Mouse (Mus musculus): ENCODE results near the gene Tmem170b. TPM values are rescaled to one million over a fixed set of nuclear protein-coding genes. Genes with fewer than 3 reads are reported as not detected.

The Tmem170b gene
- polyA plus RNA-seq, 1 experiment from 2014 or later: 11.5 TPM

GRCm38 (mm10) chr13:41620132-41620531 lies 14.4 kb downstream of the Tmem170b start:
- no peak for ATAC-seq (replicated peaks; ENCODE audit: insufficient number of reproducible peaks, low FRiP score, low TSS enrichment, low read depth)
- H3K9me3 ChIP-seq (replicated peaks; ENCODE audit: control insufficient read depth, low read length): no peaks in the 10 kb centered on the region
- 65% methylated on average over 4 of the region's 4 CpGs for WGBS

GRCm38 (mm10) chr13:41624123-41624522 lies 18.4 kb downstream of the Tmem170b start:
- no peak for DNase-seq (ENCODE audit: low spot score)
- Histone ChIP-seq H3K4me1 (ENCODE audit: control insufficient read depth, insufficient read depth, low read length) (no peaks in the 10 kb centered on the region), H3K27me3 (ENCODE audit: control insufficient read depth, insufficient read depth, low read length) (no peaks in the 10 kb centered on the region), H3K27ac (replicated peaks; ENCODE audit: low read depth, low read length) (no peak overlapping the region), H3K9me3 (replicated peaks; ENCODE audit: control insufficient read depth, low read length) (no peaks in the 10 kb centered on the region), H3K4me3 (ENCODE audit: low read depth, low read length) (no peak overlapping the region), H3K36me3 (replicated peaks; ENCODE audit: control insufficient read depth, insufficient read depth, low read depth, low read length) (no peaks in the 10 kb centered on the region), H3K9ac (replicated peaks; ENCODE audit: low read length) (no peak overlapping the region), H3K4me2 (ENCODE audit: low read depth, low read length) (no peak overlapping the region)
- 82% methylated on average over 1 of the region's 1 CpGs for WGBS
- no peak for ATAC-seq (replicated peaks; ENCODE audit: insufficient number of reproducible peaks, low FRiP score, low TSS enrichment, low read depth)

More at GRCm38 (mm10) chr13:41620132-41620531, 14.4 kb downstream of the Tmem170b start:
- no peak overlapping the region for H3K27ac ChIP-seq (replicated peaks; ENCODE audit: low read depth, low read length)
- no peaks in the 10 kb centered on the region for H3K4me1 ChIP-seq (ENCODE audit: control insufficient read depth, insufficient read depth, low read length)
- no peak overlapping the region for H3K4me3 ChIP-seq (ENCODE audit: low read depth, low read length)
- H3K36me3 ChIP-seq (replicated peaks; ENCODE audit: control insufficient read depth, insufficient read depth, low read depth, low read length): no peaks in the 10 kb centered on the region
- H3K27me3 ChIP-seq (ENCODE audit: control insufficient read depth, insufficient read depth, low read length): no peaks in the 10 kb centered on the region
- DNase-seq (ENCODE audit: low spot score): no peak
- no peak overlapping the region for H3K9ac ChIP-seq (replicated peaks; ENCODE audit: low read length)
- H3K4me2 ChIP-seq (ENCODE audit: low read depth, low read length): no peak overlapping the region

- H3K9ac ChIP-seq (replicated peaks; ENCODE audit: low read length): no peak overlapping the region
- 81% methylated on average over 3 of the region's 3 CpGs for WGBS
- DNase-seq (ENCODE audit: low spot score) (no peak), ATAC-seq (replicated peaks; ENCODE audit: insufficient number of reproducible peaks, low FRiP score, low TSS enrichment, low read depth) (no peak)
- no peaks in the 10 kb centered on the region for H3K4me1 ChIP-seq (ENCODE audit: control insufficient read depth, insufficient read depth, low read length)
- no peaks in the 10 kb centered on the region for H3K27me3 ChIP-seq (ENCODE audit: control insufficient read depth, insufficient read depth, low read length)
- no peak overlapping the region for H3K27ac ChIP-seq (replicated peaks; ENCODE audit: low read depth, low read length)
- H3K4me2 ChIP-seq (ENCODE audit: low read depth, low read length): no peak overlapping the region
- no peaks in the 10 kb centered on the region for H3K36me3 ChIP-seq (replicated peaks; ENCODE audit: control insufficient read depth, insufficient read depth, low read depth, low read length)
- no peaks in the 10 kb centered on the region for H3K9me3 ChIP-seq (replicated peaks; ENCODE audit: control insufficient read depth, low read length)
- no peak overlapping the region for H3K4me3 ChIP-seq (ENCODE audit: low read depth, low read length)
Observed at GRCm38 (mm10) chr13:41625248-41625647, 19.5 kb downstream of the Tmem170b start.

- Histone ChIP-seq H3K27me3 (ENCODE audit: control insufficient read depth, insufficient read depth, low read length) (no peaks in the 10 kb centered on the region), H3K4me1 (ENCODE audit: control insufficient read depth, insufficient read depth, low read length) (no peaks in the 10 kb centered on the region), H3K27ac (replicated peaks; ENCODE audit: low read depth, low read length) (no peak overlapping the region), H3K9ac (replicated peaks; ENCODE audit: low read length) (no peak overlapping the region), H3K4me3 (ENCODE audit: low read depth, low read length) (no peak overlapping the region), H3K36me3 (replicated peaks; ENCODE audit: control insufficient read depth, insufficient read depth, low read depth, low read length) (no peaks in the 10 kb centered on the region), H3K4me2 (ENCODE audit: low read depth, low read length) (no peak overlapping the region), H3K9me3 (replicated peaks; ENCODE audit: control insufficient read depth, low read length) (no peaks in the 10 kb centered on the region)
- DNase-seq (ENCODE audit: low spot score) (no peak), ATAC-seq (replicated peaks; ENCODE audit: insufficient number of reproducible peaks, low FRiP score, low TSS enrichment, low read depth) (no peak)
- 63% methylated on average over 3 of the region's 3 CpGs for WGBS
Observed at GRCm38 (mm10) chr13:41627277-41627916, 21.7 kb downstream of the Tmem170b start.

GRCm38 (mm10) chr13:41634401-41634818 lies 28.7 kb downstream of the Tmem170b start:
- ATAC-seq (replicated peaks; ENCODE audit: insufficient number of reproducible peaks, low FRiP score, low TSS enrichment, low read depth) (no peak), DNase-seq (ENCODE audit: low spot score) (peak; percentile 79)
- no peaks in the 10 kb centered on the region for H3K9me3 ChIP-seq (replicated peaks; ENCODE audit: control insufficient read depth, low read length)
- no peak overlapping the region for H3K9ac ChIP-seq (replicated peaks; ENCODE audit: low read length)
- no peaks in the 10 kb centered on the region for H3K4me1 ChIP-seq (ENCODE audit: control insufficient read depth, insufficient read depth, low read length)
- no peak overlapping the region for H3K27ac ChIP-seq (replicated peaks; ENCODE audit: low read depth, low read length)
- no peaks in the 10 kb centered on the region for H3K27me3 ChIP-seq (ENCODE audit: control insufficient read depth, insufficient read depth, low read length)
- no peaks in the 10 kb centered on the region for H3K36me3 ChIP-seq (replicated peaks; ENCODE audit: control insufficient read depth, insufficient read depth, low read depth, low read length)
- no peak overlapping the region for H3K4me2 ChIP-seq (ENCODE audit: low read depth, low read length)
- WGBS: 23% methylated on average over 13 of the region's 13 CpGs
- H3K4me3 ChIP-seq (ENCODE audit: low read depth, low read length): no peak overlapping the region

GRCm38 (mm10) chr13:41638083-41638482 lies 32.4 kb downstream of the Tmem170b start:
- H3K36me3 ChIP-seq (replicated peaks; ENCODE audit: control insufficient read depth, insufficient read depth, low read depth, low read length): no peaks in the 10 kb centered on the region
- 92% methylated on average over 4 of the region's 4 CpGs for WGBS
- no peak overlapping the region for H3K4me2 ChIP-seq (ENCODE audit: low read depth, low read length)
- DNase-seq (ENCODE audit: low spot score) (no peak), ATAC-seq (replicated peaks; ENCODE audit: insufficient number of reproducible peaks, low FRiP score, low TSS enrichment, low read depth) (no peak)
- H3K4me1 ChIP-seq (ENCODE audit: control insufficient read depth, insufficient read depth, low read length): no peaks in the 10 kb centered on the region
- H3K4me3 ChIP-seq (ENCODE audit: low read depth, low read length): no peak overlapping the region
- H3K27me3 ChIP-seq (ENCODE audit: control insufficient read depth, insufficient read depth, low read length): no peaks in the 10 kb centered on the region
- H3K27ac ChIP-seq (replicated peaks; ENCODE audit: low read depth, low read length): no peak overlapping the region
- H3K9me3 ChIP-seq (replicated peaks; ENCODE audit: control insufficient read depth, low read length): no peaks in the 10 kb centered on the region
- H3K9ac ChIP-seq (replicated peaks; ENCODE audit: low read length): no peak overlapping the region

- Histone ChIP-seq H3K27ac (replicated peaks; ENCODE audit: low read depth, low read length) (no peak overlapping the region), H3K4me3 (ENCODE audit: low read depth, low read length) (no peak overlapping the region), H3K9ac (replicated peaks; ENCODE audit: low read length) (no peak overlapping the region), H3K36me3 (replicated peaks; ENCODE audit: control insufficient read depth, insufficient read depth, low read depth, low read length) (no peaks in the 10 kb centered on the region), H3K4me1 (ENCODE audit: control insufficient read depth, insufficient read depth, low read length) (no peaks in the 10 kb centered on the region), H3K4me2 (ENCODE audit: low read depth, low read length) (no peak overlapping the region), H3K9me3 (replicated peaks; ENCODE audit: control insufficient read depth, low read length) (no peaks in the 10 kb centered on the region), H3K27me3 (ENCODE audit: control insufficient read depth, insufficient read depth, low read length) (no peaks in the 10 kb centered on the region)
- no peak for ATAC-seq (replicated peaks; ENCODE audit: insufficient number of reproducible peaks, low FRiP score, low TSS enrichment, low read depth)
- 20% methylated on average over 6 of the region's 6 CpGs for WGBS
- DNase-seq (ENCODE audit: low spot score): peak; percentile 73
Observed at GRCm38 (mm10) chr13:41642851-41643250, 37.1 kb downstream of the Tmem170b start.

GRCm38 (mm10) chr13:41643798-41644197 lies 38.1 kb downstream of the Tmem170b start:
- H3K9ac ChIP-seq (replicated peaks; ENCODE audit: low read length): no peak overlapping the region
- WGBS: 61% methylated on average over 7 of the region's 7 CpGs
- H3K4me2 ChIP-seq (ENCODE audit: low read depth, low read length): no peak overlapping the region
- no peaks in the 10 kb centered on the region for H3K4me1 ChIP-seq (ENCODE audit: control insufficient read depth, insufficient read depth, low read length)
- H3K4me3 ChIP-seq (ENCODE audit: low read depth, low read length): no peak overlapping the region
- H3K27me3 ChIP-seq (ENCODE audit: control insufficient read depth, insufficient read depth, low read length): no peaks in the 10 kb centered on the region
- no peaks in the 10 kb centered on the region for H3K36me3 ChIP-seq (replicated peaks; ENCODE audit: control insufficient read depth, insufficient read depth, low read depth, low read length)
- no peak for ATAC-seq (replicated peaks; ENCODE audit: insufficient number of reproducible peaks, low FRiP score, low TSS enrichment, low read depth)
- no peak for DNase-seq (ENCODE audit: low spot score)
- no peaks in the 10 kb centered on the region for H3K9me3 ChIP-seq (replicated peaks; ENCODE audit: control insufficient read depth, low read length)
- no peak overlapping the region for H3K27ac ChIP-seq (replicated peaks; ENCODE audit: low read depth, low read length)

Measured in embryonic facial prominence, embryonic 11.5 days (tissue).